Mouse (Mus musculus): Measurements from ENCODE around the gene Acot9. TPM values are rescaled to one million over a fixed set of nuclear protein-coding genes. Genes with fewer than 3 reads are reported as not detected.

The Acot9 gene
- polyA plus RNA-seq, 1 experiment = 32.8 TPM

- whole genome bisulfite sequencing = 34% methylated on average over 4 of the region's 4 CpGs
- no peak overlapping the region for H3K27ac ChIP-seq (ENCODE audit: control insufficient read depth, insufficient read depth, low read depth, low read length, poor library complexity)
- H3K4me3 ChIP-seq (replicated peaks; ENCODE audit: control insufficient read depth, low read depth, low read length) = no peak overlapping the region
- TF ChIP-seq POLR2A (IDR thresholded peaks at IDR 0.05; ENCODE audit: borderline replicate concordance, control insufficient read depth, low read depth, low read length) = no peak
- no peak for TF ChIP-seq CTCF (IDR thresholded peaks at IDR 0.05; ENCODE audit: control insufficient read depth, insufficient read depth, low read length)
- H3K4me1 ChIP-seq (ENCODE audit: control insufficient read depth, insufficient read depth, low read length) = no peaks in the 10 kb centered on the region; the same call in 1 of the 2 replicates
These were observed 16.2 kb downstream of the Acot9 start for GRCm38 (mm10) chrX:155278483-155278882.

- TF ChIP-seq POLR2A (IDR thresholded peaks at IDR 0.05; ENCODE audit: borderline replicate concordance, control insufficient read depth, low read depth, low read length) = no peak
- TF ChIP-seq CTCF (IDR thresholded peaks at IDR 0.05; ENCODE audit: control insufficient read depth, insufficient read depth, low read length) = no peak
- H3K27ac ChIP-seq (ENCODE audit: control insufficient read depth, insufficient read depth, low read depth, low read length, poor library complexity) = no peak overlapping the region
- no peak overlapping the region for H3K4me3 ChIP-seq (replicated peaks; ENCODE audit: control insufficient read depth, low read depth, low read length)
- 29% methylated on average over 1 of the region's 1 CpGs for WGBS
- H3K4me1 ChIP-seq (ENCODE audit: control insufficient read depth, insufficient read depth, low read length) = no peaks in the 10 kb centered on the region; the same call in 1 of the 2 replicates
These were observed 18.3 kb downstream of the Acot9 start for GRCm38 (mm10) chrX:155280427-155281044.

GRCm38 (mm10) chrX:155306390-155306789 is 44.1 kb downstream of the Acot9 start:
- TF ChIP-seq POLR2A (IDR thresholded peaks at IDR 0.05; ENCODE audit: borderline replicate concordance, control insufficient read depth, low read depth, low read length) (no peak), CTCF (IDR thresholded peaks at IDR 0.05; ENCODE audit: control insufficient read depth, insufficient read depth, low read length) (no peak)
- no peaks in the 10 kb centered on the region for H3K4me1 ChIP-seq (ENCODE audit: control insufficient read depth, insufficient read depth, low read length)
- 85% methylated on average over 2 of the region's 2 CpGs for WGBS
- H3K27ac ChIP-seq (ENCODE audit: control insufficient read depth, insufficient read depth, low read depth, low read length, poor library complexity) = no peak overlapping the region
- H3K4me3 ChIP-seq (replicated peaks; ENCODE audit: control insufficient read depth, low read depth, low read length) = no peak overlapping the region

- Histone ChIP-seq H3K27ac (ENCODE audit: control insufficient read depth, insufficient read depth, low read depth, low read length, poor library complexity) (no peak overlapping the region), H3K4me1 (ENCODE audit: control insufficient read depth, insufficient read depth, low read length) (no peaks in the 10 kb centered on the region), H3K4me3 (replicated peaks; ENCODE audit: control insufficient read depth, low read depth, low read length) (no peak overlapping the region)
- no peak for TF ChIP-seq POLR2A (IDR thresholded peaks at IDR 0.05; ENCODE audit: borderline replicate concordance, control insufficient read depth, low read depth, low read length)
- peak; percentile 33 for TF ChIP-seq CTCF (IDR thresholded peaks at IDR 0.05; ENCODE audit: control insufficient read depth, insufficient read depth, low read length)
- WGBS = 29% methylated on average over 4 of the region's 4 CpGs
These were observed 55.8 kb downstream of the Acot9 start for GRCm38 (mm10) chrX:155318005-155318404.

- H3K4me3 ChIP-seq (replicated peaks; ENCODE audit: control insufficient read depth, low read depth, low read length) = peak overlapping the region; percentile 86
- no peak overlapping the region; the same call in 1 of the 2 replicates for H3K27ac ChIP-seq (ENCODE audit: control insufficient read depth, insufficient read depth, low read depth, low read length, poor library complexity)
- 16% methylated on average over 7 of the region's 7 CpGs for whole genome bisulfite sequencing
- TF ChIP-seq POLR2A (IDR thresholded peaks at IDR 0.05; ENCODE audit: borderline replicate concordance, control insufficient read depth, low read depth, low read length) (no peak), CTCF (IDR thresholded peaks at IDR 0.05; ENCODE audit: control insufficient read depth, insufficient read depth, low read length) (no peak)
- no peaks in the 10 kb centered on the region for H3K4me1 ChIP-seq (ENCODE audit: control insufficient read depth, insufficient read depth, low read length)
These were observed 75.3 kb downstream of the Acot9 start for GRCm38 (mm10) chrX:155337567-155337904.

- peak overlapping the region; percentile 74 for H3K27ac ChIP-seq (ENCODE audit: control insufficient read depth, insufficient read depth, low read depth, low read length, poor library complexity)
- TF ChIP-seq POLR2A (IDR thresholded peaks at IDR 0.05; ENCODE audit: borderline replicate concordance, control insufficient read depth, low read depth, low read length) (peak; percentile 27; the same call in 1 of the 2 replicates), CTCF (IDR thresholded peaks at IDR 0.05; ENCODE audit: control insufficient read depth, insufficient read depth, low read length) (no peak)
- H3K4me1 ChIP-seq (ENCODE audit: control insufficient read depth, insufficient read depth, low read length) = no peaks in the 10 kb centered on the region
- 9% methylated on average over 48 of the region's 49 CpGs for WGBS
- H3K4me3 ChIP-seq (replicated peaks; ENCODE audit: control insufficient read depth, low read depth, low read length) = peak overlapping the region; percentile 86
These were observed 75.9 kb downstream of the Acot9 start for GRCm38 (mm10) chrX:155337905-155338721.

- Histone ChIP-seq H3K27ac (ENCODE audit: control insufficient read depth, insufficient read depth, low read depth, low read length, poor library complexity) (no peak within 1 kb of the TSS), H3K4me3 (replicated peaks; ENCODE audit: control insufficient read depth, low read depth, low read length) (no peak within 1 kb of the TSS), H3K4me1 (ENCODE audit: control insufficient read depth, insufficient read depth, low read length) (no peaks in the 10 kb centered on the region)
- TF ChIP-seq POLR2A (IDR thresholded peaks at IDR 0.05; ENCODE audit: borderline replicate concordance, control insufficient read depth, low read depth, low read length) (no peak), CTCF (IDR thresholded peaks at IDR 0.05; ENCODE audit: control insufficient read depth, insufficient read depth, low read length) (no peak)
These were observed 78.4 kb downstream of the Acot9 start, which contains the start of gene Prdx4 for GRCm38 (mm10) chrX:155340654-155341053. Gene Prdx4, minus strand, starts transcription at chrX:155340754.

- 75% methylated on average over 2 of the region's 2 CpGs for WGBS
- no peak overlapping the region for H3K27ac ChIP-seq (ENCODE audit: control insufficient read depth, insufficient read depth, low read depth, low read length, poor library complexity)
- TF ChIP-seq CTCF (IDR thresholded peaks at IDR 0.05; ENCODE audit: control insufficient read depth, insufficient read depth, low read length) (no peak), POLR2A (IDR thresholded peaks at IDR 0.05; ENCODE audit: borderline replicate concordance, control insufficient read depth, low read depth, low read length) (no peak)
- H3K4me3 ChIP-seq (replicated peaks; ENCODE audit: control insufficient read depth, low read depth, low read length) = no peak overlapping the region
- no peaks in the 10 kb centered on the region for H3K4me1 ChIP-seq (ENCODE audit: control insufficient read depth, insufficient read depth, low read length)
These were observed 84.0 kb downstream of the Acot9 start for GRCm38 (mm10) chrX:155346249-155346648.

Other genes starting within 250 kb of the Acot9 start
- not detected in 2 replicates for gene Magea5, start 199.3 kb upstream of the Acot9 start, polyA plus RNA-seq (2011; ENCODE audit: insufficient read depth, insufficient read length, low replicate concordance, missing spikeins)
- gene Magea1, start 172.7 kb upstream of the Acot9 start, polyA plus RNA-seq (2011; ENCODE audit: insufficient read depth, insufficient read length, low replicate concordance, missing spikeins) = not detected in 2 replicates
- not detected in 2 replicates for gene Magea2, start 168.8 kb upstream of the Acot9 start, polyA plus RNA-seq (2011; ENCODE audit: insufficient read depth, insufficient read length, low replicate concordance, missing spikeins)
- 1.4 TPM in 1 of 2 replicates, not detected in the other for gene Cldn34b2, start 134.0 kb upstream of the Acot9 start, polyA plus RNA-seq (2011; ENCODE audit: insufficient read depth, insufficient read length, low replicate concordance, missing spikeins)
- gene Sat1, start 46.0 kb upstream of the Acot9 start, polyA plus RNA-seq (2011; ENCODE audit: insufficient read depth, insufficient read length, low replicate concordance, missing spikeins) = 133 and 282 TPM in 2 replicates
- gene Prdx4, start 78.3 kb downstream of the Acot9 start, polyA plus RNA-seq (2011; ENCODE audit: insufficient read depth, insufficient read length, low replicate concordance, missing spikeins) = 14.2 and 27.3 TPM in 2 replicates